Mouse (Mus musculus) liver, adult 2 months (tissue): ENCODE data around the gene Inka2. TPM values are rescaled to one million over a fixed set of nuclear protein-coding genes. Genes with fewer than 3 reads are reported as not detected.
A peak's percentile ranks its signal among the peaks of the same experiment; 100 is the strongest.

ENCODE experiments used
- DNase-seq: peaks from one replicate; pipeline ENCODE4 v3.0.0-alpha.2; 2011; ENCODE audit warnings: low read depth, low spot score; ENCODE audit errors: extremely low read depth
- H3K27ac ChIP-seq: fragments of 200-500 bp; replicated peaks from 2 replicates; pipeline ENCODE4 v1.5.1; 2012; ENCODE audit warnings: low read depth, mild to moderate bottlenecking, control low read depth, inconsistent platforms, low read length; ENCODE audit not compliant: insufficient read depth
- H3K27me3 ChIP-seq: fragments of 200-500 bp; 2 replicates; pipeline ENCODE4 v1.6.1; 2012; ENCODE audit warnings: mild to moderate bottlenecking, moderate library complexity, low read length, inconsistent platforms; ENCODE audit not compliant: control insufficient read depth, insufficient read depth
- H3K36me3 ChIP-seq: fragments of 200-500 bp; 2 replicates; pipeline ENCODE4 v1.6.1; 2012; ENCODE audit warnings: low read length, inconsistent platforms; ENCODE audit not compliant: control insufficient read depth, insufficient read depth
- H3K4me1 ChIP-seq: fragments of 200-500 bp; 2 replicates; pipeline ENCODE4 v1.6.1; 2011; ENCODE audit warnings: low read length; ENCODE audit not compliant: control insufficient read depth, insufficient read depth
- H3K4me3 ChIP-seq: fragments of 200-500 bp; 2 replicates; pipeline ENCODE4 v1.5.1; 2011; ENCODE audit warnings: low read depth, mild to moderate bottlenecking, control low read depth, low read length, moderate library complexity; ENCODE audit not compliant: insufficient read depth
- H3K79me2 ChIP-seq: fragments of 200-500 bp; 2 replicates; pipeline ENCODE4 v1.6.1; 2012; ENCODE audit warnings: inconsistent platforms, mild to moderate bottlenecking, low read length, moderate library complexity; ENCODE audit not compliant: control insufficient read depth, insufficient read depth
- H3K9ac ChIP-seq: fragments of 200-500 bp; 2 replicates; pipeline ENCODE4 v1.6.1; 2012; ENCODE audit warnings: low read depth, mild to moderate bottlenecking, control low read depth, inconsistent platforms, low read length
- CTCF ChIP-seq: fragments of 200-500 bp; IDR thresholded peaks from 2 replicates; pipeline ENCODE4 v1.5.1; 2011; ENCODE audit warnings: low read depth, low read length, control low read depth
- POLR2A ChIP-seq: fragments of 200-500 bp; IDR thresholded peaks from 2 replicates; pipeline ENCODE4 v1.6.1; 2011; ENCODE audit warnings: low read length, control low read depth; ENCODE audit not compliant: insufficient read depth; ENCODE audit errors: extremely low read depth
- WGBS: fragments of 180-500 bp; shearing (Covaris S2); methylation state at CpG from one replicate; pipeline ENCODE4 v1.1.7; 2018; 5-methylcytosine and 5-hydroxymethylcytosine counted together
- polyA plus RNA-seq: library from polyadenylated mRNA; depleted of rRNA; stranded (reverse); fragments of >200 nt; gene quantifications from 2 replicates; pipeline ENCODE4 v1.2.3, GENCODE M21; 2012
- total RNA-seq: library from RNA; depleted of rRNA; stranded (reverse); fragments of >200 nt; gene quantifications from 2 replicates; pipeline ENCODE4 v1.2.3, GENCODE M21; 2014

The Inka2 gene
- total and polyA plus RNA-seq, 2 experiments: 0.07 to 0.09 TPM

GRCm38 (mm10) chr3:105680346-105680745 is 24.1 kb upstream of the Inka2 start:
- no peak for DNase-seq
- Histone ChIP-seq H3K27ac (no peak overlapping the region), H3K4me1 (no peaks in the 10 kb centered on the region), H3K79me2 (no peaks in the 10 kb centered on the region), H3K27me3 (no peaks in the 10 kb centered on the region), H3K9ac (no peak overlapping the region), H3K36me3 (peaks cover 40% of the 10 kb centered on the region), H3K4me3 (no peak overlapping the region)
- WGBS: 91% methylated on average over 7 of the region's 7 CpGs
- TF ChIP-seq CTCF (no peak), POLR2A (no peak)

- Histone ChIP-seq H3K27me3 (no peaks in the 10 kb centered on the region), H3K9ac (peak overlapping the region; percentile 92), H3K27ac (0 out of 2 replicates have a peak overlapping the region, but pooled peaks have one; percentile 1), H3K4me3 (peak overlapping the region; percentile 87), H3K79me2 (0 out of 2 replicates have a peak, but pooled peaks cover 5% of the 10 kb centered on the region), H3K4me1 (0 out of 2 replicates have a peak, but pooled peaks cover 4% of the 10 kb centered on the region), H3K36me3 (peaks cover 11% of the 10 kb centered on the region; the same call in 1 of the 2 replicates)
- 7% methylated on average over 60 of the region's 60 CpGs for WGBS
- peak; percentile 16 for DNase-seq
- TF ChIP-seq POLR2A (no peak), CTCF (no peak)
These were observed 17.7 kb upstream of the Inka2 start for GRCm38 (mm10) chr3:105686394-105687323.

GRCm38 (mm10) chr3:105687324-105688060 is 16.9 kb upstream of the Inka2 start, which contains the start of gene Ddx20:
Gene Ddx20 (minus strand): TSS chr3:105687574.
- 0 out of 2 replicates have a peak, but pooled peaks cover 4% of the 10 kb centered on the region for H3K4me1 ChIP-seq
- H3K36me3 ChIP-seq: peaks cover 7% of the 10 kb centered on the region; the same call in 1 of the 2 replicates
- under 1% methylated on average over 72 of the region's 72 CpGs for WGBS
- H3K9ac ChIP-seq: peak within 1 kb of the TSS; percentile 92
- H3K27ac ChIP-seq: peak within 1 kb of the TSS; percentile 89
- TF ChIP-seq POLR2A (0 out of 2 replicates have a peak, but pooled peaks have one; percentile 32), CTCF (peak; percentile 85)
- H3K79me2 ChIP-seq: 0 out of 2 replicates have a peak, but pooled peaks cover 5% of the 10 kb centered on the region
- DNase-seq: peak; percentile 96
- no peaks in the 10 kb centered on the region for H3K27me3 ChIP-seq
- H3K4me3 ChIP-seq: peak within 1 kb of the TSS; percentile 87

GRCm38 (mm10) chr3:105688536-105688935 is 15.9 kb upstream of the Inka2 start:
- Histone ChIP-seq H3K79me2 (0 out of 2 replicates have a peak, but pooled peaks cover 5% of the 10 kb centered on the region), H3K27me3 (no peaks in the 10 kb centered on the region), H3K27ac (no peak overlapping the region), H3K4me3 (no peak overlapping the region), H3K36me3 (peaks cover 2% of the 10 kb centered on the region; the same call in 1 of the 2 replicates), H3K4me1 (0 out of 2 replicates have a peak, but pooled peaks cover 4% of the 10 kb centered on the region), H3K9ac (no peak overlapping the region)
- 84% methylated on average over 2 of the region's 2 CpGs for WGBS
- TF ChIP-seq CTCF (no peak), POLR2A (no peak)
- DNase-seq: peak; percentile 5

GRCm38 (mm10) chr3:105693327-105694080 is 10.9 kb upstream of the Inka2 start:
- TF ChIP-seq CTCF (no peak), POLR2A (no peak)
- DNase-seq: no peak
- Histone ChIP-seq H3K4me3 (no peak overlapping the region), H3K9ac (no peak overlapping the region), H3K27ac (no peak overlapping the region), H3K36me3 (no peaks in the 10 kb centered on the region), H3K79me2 (no peaks in the 10 kb centered on the region), H3K27me3 (no peaks in the 10 kb centered on the region), H3K4me1 (no peaks in the 10 kb centered on the region)
- WGBS: 75% methylated on average over 14 of the region's 14 CpGs
